Mouse (Mus musculus) CH12.LX (cell line): ENCODE measurements around the gene Unkl. TPM values are rescaled to one million over a fixed set of nuclear protein-coding genes. Genes with fewer than 3 reads are reported as not detected.
"Not testable (repeated sequence)": the region's sequence is repeated elsewhere in the genome, so short reads cannot be mapped to it uniquely, and the experiment has no call there.

ENCODE experiments used
- DNase-seq: peaks from one replicate; pipeline ENCODE4 v3.0.0-alpha.2; 2013; ENCODE audit errors: extremely low read depth
- H3K27ac ChIP-seq: 2 replicates; pipeline ENCODE4 v1.5.1; 2012; ENCODE audit warnings: low read depth, mild to moderate bottlenecking, control low read depth, moderate library complexity; ENCODE audit not compliant: insufficient read depth
- H3K27me3 ChIP-seq: replicated peaks from 2 replicates; pipeline ENCODE3; 2012; ENCODE audit warnings: inconsistent platforms
- H3K36me3 ChIP-seq, 2 experiments: replicated peaks in 1 of 2; 2 replicates each; pipeline versions ENCODE3 to v1.6.1; 2012; ENCODE audit warnings: inconsistent platforms in 1 of 2, low read length in 1 of 2, mild to moderate bottlenecking in 1 of 2, mixed read lengths in 1 of 2, moderate library complexity in 1 of 2; ENCODE audit not compliant: control insufficient read depth in 1 of 2, insufficient read depth in 1 of 2
- H3K4me1 ChIP-seq, 2 experiments: 2 replicates each; pipeline ENCODE4 v1.6.1; 2012; ENCODE audit warnings: inconsistent platforms in 1 of 2, moderate library complexity in 1 of 2; ENCODE audit not compliant: insufficient read depth in 2 of 2, control insufficient read depth in 1 of 2
- H3K4me2 ChIP-seq: 2 replicates; pipeline ENCODE4 v1.6.1; 2012; ENCODE audit warnings: low read depth, mild to moderate bottlenecking, control low read depth; ENCODE audit not compliant: poor library complexity, insufficient read depth, severe bottlenecking
- H3K4me3 ChIP-seq, 3 experiments: fragments of 150-350 bp in 1 of 3; sonication (generic) in 1 of 3; replicated peaks in 1 of 3; 2 replicates each; pipeline versions ENCODE3 to v1.5.1; 2011 to 2012; ENCODE audit warnings: low read depth in 2 of 3, low read length in 2 of 3, mild to moderate bottlenecking in 2 of 3, moderate library complexity in 2 of 3, control low read depth in 1 of 3, improper control_type of control experiment in 1 of 3, inconsistent platforms in 1 of 3, mixed read lengths in 1 of 3; ENCODE audit not compliant: poor library complexity in 1 of 3
- H3K79me2 ChIP-seq: replicated peaks from 2 replicates; pipeline ENCODE4 v1.6.1; 2012; ENCODE audit warnings: mild to moderate bottlenecking, moderate library complexity; ENCODE audit not compliant: control insufficient read depth, poor library complexity, insufficient read depth, severe bottlenecking; ENCODE audit errors: extremely low read depth
- H3K9ac ChIP-seq: 2 replicates; pipeline ENCODE4 v1.6.1; 2012; ENCODE audit warnings: low read depth, mild to moderate bottlenecking, control low read depth, moderate library complexity; ENCODE audit not compliant: insufficient read depth
- H3K9me3 ChIP-seq: replicated peaks from 2 replicates; pipeline ENCODE3; 2012; ENCODE audit warnings: low read length, inconsistent platforms, mixed read lengths
- BHLHE40 ChIP-seq: IDR thresholded peaks from 2 replicates; pipeline ENCODE4 v1.6.1; 2011; ENCODE audit warnings: mild to moderate bottlenecking, low read depth, low read length, improper control_type of control experiment
- CHD2 ChIP-seq: IDR thresholded peaks from 2 replicates; pipeline ENCODE4 v1.6.1; 2011; ENCODE audit warnings: low read length, improper control_type of control experiment
- E2F4 ChIP-seq: IDR thresholded peaks from 2 replicates; pipeline ENCODE4 v1.6.1; 2011; ENCODE audit warnings: low read depth, low read length, improper control_type of control experiment; ENCODE audit not compliant: insufficient replicate concordance
- EP300 ChIP-seq: IDR thresholded peaks from 2 replicates; pipeline ENCODE4 v1.6.1; 2011; ENCODE audit warnings: low read length, improper control_type of control experiment
- ETS1 ChIP-seq: conservative IDR thresholded peaks from 2 replicates; pipeline ENCODE4 v1.6.1; 2012; ENCODE audit warnings: low read depth, mild to moderate bottlenecking, inconsistent platforms, low read length, improper control_type of control experiment, moderate library complexity
- GABPA ChIP-seq: IDR thresholded peaks from 2 replicates; pipeline ENCODE4 v1.6.1; 2012; ENCODE audit warnings: low read depth, low read length, improper control_type of control experiment, inconsistent platforms; ENCODE audit not compliant: insufficient replicate concordance
- HCFC1 ChIP-seq: IDR thresholded peaks from 2 replicates; pipeline ENCODE4 v1.6.1; 2012; ENCODE audit warnings: low read depth, mild to moderate bottlenecking, inconsistent platforms, low read length, improper control_type of control experiment
- IRF4 ChIP-seq: IDR thresholded peaks from 2 replicates; pipeline ENCODE4 v1.6.1; 2014; ENCODE audit warnings: low read depth, mild to moderate bottlenecking, inconsistent platforms, low read length, improper control_type of control experiment
- JUN ChIP-seq: IDR thresholded peaks from 2 replicates; pipeline ENCODE4 v1.6.1; 2011; ENCODE audit warnings: low read depth, mild to moderate bottlenecking, low read length, improper control_type of control experiment, moderate library complexity; ENCODE audit not compliant: insufficient read depth
- JUND ChIP-seq: conservative IDR thresholded peaks from 2 replicates; pipeline ENCODE4 v1.6.1; 2011; ENCODE audit warnings: low read depth, low read length, improper control_type of control experiment
- KAT2A ChIP-seq: IDR thresholded peaks from 2 replicates; pipeline ENCODE4 v1.6.1; 2012; ENCODE audit warnings: low read length, improper control_type of control experiment, inconsistent platforms; ENCODE audit not compliant: insufficient replicate concordance
- MAFK ChIP-seq: IDR thresholded peaks from 2 replicates; pipeline ENCODE4 v1.6.1; 2011; ENCODE audit warnings: low read length, improper control_type of control experiment; ENCODE audit not compliant: insufficient replicate concordance
- MAX ChIP-seq: IDR thresholded peaks from 2 replicates; pipeline ENCODE4 v1.6.1; 2011; ENCODE audit warnings: low read length, improper control_type of control experiment
- MAZ ChIP-seq: IDR thresholded peaks from 2 replicates; pipeline ENCODE4 v1.6.1; 2012; ENCODE audit warnings: low read depth, mild to moderate bottlenecking, inconsistent platforms, low read length, improper control_type of control experiment, moderate library complexity
- MEF2A ChIP-seq: IDR thresholded peaks from 2 replicates; pipeline ENCODE4 v1.6.1; 2014; ENCODE audit warnings: low read depth, mild to moderate bottlenecking, inconsistent platforms, low read length, improper control_type of control experiment, borderline replicate concordance
- MYC ChIP-seq: IDR thresholded peaks from 2 replicates; pipeline ENCODE4 v1.6.1; 2011; ENCODE audit warnings: low read depth, mild to moderate bottlenecking, improper control_type of control experiment, low read length
- NELFE ChIP-seq: IDR thresholded peaks from 2 replicates; pipeline ENCODE4 v1.6.1; 2011; ENCODE audit warnings: low read depth, low read length, improper control_type of control experiment
- NRF1 ChIP-seq: IDR thresholded peaks from 2 replicates; pipeline ENCODE4 v1.6.1; 2014; ENCODE audit warnings: low read depth, mild to moderate bottlenecking, inconsistent platforms, low read length, improper control_type of control experiment, moderate library complexity
- PAX5 ChIP-seq: IDR thresholded peaks from 2 replicates; pipeline ENCODE4 v1.6.1; 2012; ENCODE audit warnings: low read length, inconsistent platforms, mixed read lengths
- POLR2AphosphoS2 ChIP-seq: IDR thresholded peaks from 2 replicates; pipeline ENCODE4 v1.6.1; 2011; ENCODE audit warnings: low read depth, low read length, improper control_type of control experiment
- RAD21 ChIP-seq: IDR thresholded peaks from 2 replicates; pipeline ENCODE4 v1.6.1; 2011; ENCODE audit warnings: low read depth, mild to moderate bottlenecking, low read length, improper control_type of control experiment, moderate library complexity
- RCOR1 ChIP-seq: conservative IDR thresholded peaks from 2 replicates; pipeline ENCODE4 v1.6.1; 2012; ENCODE audit warnings: low read depth, mild to moderate bottlenecking, inconsistent platforms, low read length, improper control_type of control experiment
- TCF12 ChIP-seq: IDR thresholded peaks from 2 replicates; pipeline ENCODE4 v1.6.1; 2014; ENCODE audit warnings: low read depth, mild to moderate bottlenecking, inconsistent platforms, low read length, improper control_type of control experiment
- UBTF ChIP-seq: IDR thresholded peaks from 2 replicates; pipeline ENCODE4 v1.6.1; 2012; ENCODE audit warnings: low read depth, mild to moderate bottlenecking, inconsistent platforms, low read length, improper control_type of control experiment, moderate library complexity
- USF2 ChIP-seq: conservative IDR thresholded peaks from 2 replicates; pipeline ENCODE4 v1.6.1; 2011; ENCODE audit warnings: low read depth, low read length, improper control_type of control experiment
- dilution Hi-C: fragments of 300-500 bp; cut with MboI; formaldehyde crosslinking; loops from 2 replicates; pipeline ENCODE4 v1.14.3; 2020; ENCODE audit warnings: low sequenced_read_pairs; ENCODE audit not compliant: extremely low pct_unique_long_range_greater_than_20kb, extremely low pct_ligation_motif_present
- in situ Hi-C: fragments of 300-500 bp; cut with MboI; formaldehyde crosslinking; loops from 3 replicates; pipeline ENCODE4 v1.14.3; 2019; ENCODE audit warnings: low sequenced_read_pairs, low pct_ligation_motif_present, low pct_unique_long_range_greater_than_20kb, mixed read lengths
- polyA plus RNA-seq: library from polyadenylated mRNA; unstranded; fragments of >175 nt; gene quantifications from 2 replicates; pipeline ENCODE4 v1.2.1, GENCODE M21; 2012; ENCODE audit warnings: low read depth; ENCODE audit not compliant: insufficient read length
- total RNA-seq, 2 experiments: library from RNA; depleted of rRNA; stranded (reverse); fragments of 300-350 nt in 1 of 2; fragments of >200 nt in 1 of 2; gene quantifications; 2 replicates each; pipeline ENCODE4 v1.2.3; 2012 to 2014

Gene Unkl
- total and polyA plus RNA-seq, 3 experiments, result 12.0 to 17.2 (median 14.3) TPM

DNA sequence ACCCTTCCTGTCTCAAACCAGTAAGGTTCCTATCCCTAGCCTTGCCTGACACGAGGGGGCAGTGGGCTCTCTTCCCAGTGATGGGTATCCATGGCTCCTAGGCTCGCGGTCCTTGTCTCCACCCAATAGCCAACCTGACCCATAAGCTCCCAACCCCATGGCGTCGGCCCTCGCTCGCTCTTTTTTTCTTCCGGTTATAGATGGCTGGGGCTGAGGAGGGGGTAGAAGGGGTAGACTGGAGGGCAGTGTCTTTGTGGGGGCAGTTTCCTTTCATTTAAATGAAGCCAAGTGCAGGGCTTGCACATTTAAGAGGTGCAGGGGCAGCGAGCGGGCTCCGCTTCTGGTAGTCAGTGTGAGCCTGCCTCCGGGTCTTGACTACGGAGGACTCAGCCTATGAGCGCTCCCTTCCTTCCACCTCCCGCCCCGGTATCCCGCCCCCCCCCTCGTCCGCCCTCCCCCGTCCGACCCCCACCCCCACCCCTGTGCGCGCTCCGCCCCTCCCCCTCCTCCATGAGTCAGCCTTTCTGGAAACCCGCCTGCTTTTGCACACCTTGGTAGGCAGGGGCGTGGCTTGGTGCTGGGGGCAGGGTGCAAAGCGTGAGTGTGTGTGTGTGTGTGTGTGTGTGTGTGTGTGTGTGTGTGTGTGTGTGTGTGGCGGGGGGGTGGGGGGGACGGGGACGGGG lies 33.8 kb downstream of the Unkl start (continued):
- TF ChIP-seq PAX5 (no peak), GABPA (no peak), UBTF (no peak), CHD2 (no peak), E2F4 (no peak), POLR2AphosphoS2 (0 out of 2 replicates have a peak, but pooled peaks have one; percentile 38), NRF1 (no peak), JUND (no peak), MAFK (peak; percentile 59; the same call in 1 of the 2 replicates), USF2 (no peak), NELFE (peak; percentile 70), RAD21 (no peak)

DNA sequence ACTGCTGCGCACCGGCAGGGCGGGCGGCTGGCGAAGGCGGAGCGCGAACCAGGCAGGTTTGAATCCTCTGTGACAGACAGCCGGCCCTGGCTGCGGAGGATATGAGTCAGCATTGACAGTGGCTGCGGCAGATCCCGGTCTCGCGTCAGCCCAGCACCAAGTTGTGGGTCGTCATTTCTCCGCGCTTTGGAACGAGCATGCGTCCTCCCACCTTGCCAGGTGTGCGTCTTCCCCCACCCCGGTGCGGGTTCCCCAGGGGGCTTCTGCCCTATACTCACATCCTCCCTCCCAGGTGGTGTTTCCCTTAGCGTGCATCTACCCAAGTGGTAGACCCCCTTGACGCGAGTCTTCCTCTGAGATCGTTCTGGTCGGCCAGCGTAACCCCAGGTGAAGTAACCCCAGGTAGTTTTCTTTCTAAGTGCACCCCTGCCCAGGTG lies 34.3 kb downstream of the Unkl start:
- DNase-seq, result peak; percentile 68
- H3K9ac ChIP-seq, result peak overlapping the region; percentile 85
- in situ Hi-C loops, dilution Hi-C loops: not testable (repeated sequence)
- H3K36me3 ChIP-seq, result peaks cover 29 to 56% of the 10 kb centered on the region in 2 experiments
- peak; percentile 81; the same call in 1 of the 2 replicates for TF ChIP-seq MAZ
- 0 out of 2 replicates have a peak, but pooled peaks have one; percentile 12 for TF ChIP-seq JUN
- TF ChIP-seq EP300, result peak; percentile 39; the same call in 1 of the 2 replicates
- TF ChIP-seq MYC, result 0 out of 2 replicates have a peak, but pooled peaks have one; percentile 29
- TF ChIP-seq MAX, result peak; percentile 51; the same call in 1 of the 2 replicates
- TF ChIP-seq NRF1, result peak; percentile 57
- peak; percentile 51; the same call in 1 of the 2 replicates for TF ChIP-seq HCFC1
- TF ChIP-seq MEF2A, result 0 out of 2 replicates have a peak, but pooled peaks have one; percentile 59
- peak; percentile 33; the same call in 1 of the 2 replicates for TF ChIP-seq MAFK
- TF ChIP-seq RCOR1, result 0 out of 2 replicates have a peak, but pooled peaks have one; percentile 34
- peak; percentile 67 for TF ChIP-seq ETS1
- 0 out of 2 replicates have a peak, but pooled peaks have one; percentile 27 for TF ChIP-seq KAT2A
- TF ChIP-seq IRF4, result 0 out of 2 replicates have a peak, but pooled peaks have one; percentile 42
- TF ChIP-seq BHLHE40, result peak; percentile 56
- TF ChIP-seq TCF12, result peak; percentile 68; the same call in 1 of the 2 replicates
- TF ChIP-seq, all 38 proteins: peak for 15; not testable (repeated sequence) for 23
- Histone ChIP-seq H3K27ac (peak overlapping the region; percentile 94), H3K79me2 (peaks cover 11% of the 10 kb centered on the region), H3K4me3 (peak overlapping the region; percentile 61 to 71 (median 61)), H3K4me1 (peaks cover 27 to 63% of the 10 kb centered on the region in 2 experiments), H3K4me2 (peak overlapping the region; percentile 93)
- not testable (repeated sequence) for H3K27me3 ChIP-seq, H3K9me3 ChIP-seq
